Mouse (Mus musculus) limb, embryonic 14.5 days (tissue): ENCODE measurements at regions not wholly inside any gene's neighbourhood (a gene's known extent, or its start where the extent isn't known, plus 50 kb on each side); places are given as distances from the start of the nearest gene placed in this dataset.

Experiments
- ATAC-seq: fragments of 200-750 bp; cut with Nextera tagmentation; 2 replicates; pipeline ENCODE4 v1.8.0; 2017; ENCODE audit warnings: low read depth, moderate number of reproducible peaks, moderate TSS enrichment; ENCODE audit not compliant: low FRiP score
- DNase-seq: peaks from one replicate; pipeline ENCODE4 v3.0.0-alpha.2; 2015; ENCODE audit warnings: low spot score
- H3K27ac ChIP-seq: fragments of 300-500 bp; sonication (generic); replicated peaks from 2 replicates; pipeline ENCODE4 v1.5.1; 2014; ENCODE audit warnings: low read depth, mild to moderate bottlenecking, low read length, moderate library complexity, mixed read lengths
- H3K27me3 ChIP-seq: fragments of 300-500 bp; sonication (generic); 2 replicates; pipeline ENCODE4 v1.6.1; 2014; ENCODE audit warnings: low read length, mixed read lengths; ENCODE audit not compliant: control insufficient read depth, insufficient read depth
- H3K36me3 ChIP-seq: fragments of 300-500 bp; sonication (generic); 2 replicates; pipeline ENCODE4 v1.6.1; 2014; ENCODE audit warnings: mild to moderate bottlenecking, low read length, moderate library complexity, mixed read lengths; ENCODE audit not compliant: control insufficient read depth, insufficient read depth
- H3K4me1 ChIP-seq: fragments of 300-500 bp; sonication (generic); 2 replicates; pipeline ENCODE4 v1.6.1; 2014; ENCODE audit warnings: antibody characterized with exemption, low read length, mixed read lengths; ENCODE audit not compliant: control insufficient read depth, insufficient read depth
- H3K4me2 ChIP-seq: fragments of 300-500 bp; sonication (generic); replicated peaks from 2 replicates; pipeline ENCODE4 v1.6.1; 2014; ENCODE audit warnings: low read depth, mild to moderate bottlenecking, low read length, moderate library complexity; ENCODE audit not compliant: severe bottlenecking
- H3K4me3 ChIP-seq: fragments of 300-500 bp; sonication (generic); replicated peaks from 2 replicates; pipeline ENCODE4 v1.5.1; 2014; ENCODE audit warnings: low read length
- H3K9ac ChIP-seq: fragments of 300-500 bp; sonication (generic); 2 replicates; pipeline ENCODE4 v1.6.1; 2014; ENCODE audit warnings: mild to moderate bottlenecking, low read depth, low read length, moderate library complexity; ENCODE audit not compliant: severe bottlenecking
- H3K9me3 ChIP-seq: fragments of 300-500 bp; sonication (generic); 2 replicates; pipeline ENCODE4 v1.6.1; 2016; ENCODE audit warnings: low read length; ENCODE audit not compliant: control insufficient read depth
- POLR2A ChIP-seq: fragments of 200-500 bp; IDR thresholded peaks from 2 replicates; pipeline ENCODE4 v1.8.0; 2012; ENCODE audit warnings: inconsistent platforms, mild to moderate bottlenecking, moderate library complexity, borderline replicate concordance; ENCODE audit not compliant: insufficient read depth, insufficient read length; ENCODE audit errors: extremely low read depth
- WGBS: fragments of 180-500 bp; shearing (Covaris S2); extraction: QIAGEN DNeasy Blood & Tissue Kit; methylation state at CpG from one replicate; pipeline ENCODE4 v1.1.7; 2014; 5-methylcytosine and 5-hydroxymethylcytosine counted together

DNA sequence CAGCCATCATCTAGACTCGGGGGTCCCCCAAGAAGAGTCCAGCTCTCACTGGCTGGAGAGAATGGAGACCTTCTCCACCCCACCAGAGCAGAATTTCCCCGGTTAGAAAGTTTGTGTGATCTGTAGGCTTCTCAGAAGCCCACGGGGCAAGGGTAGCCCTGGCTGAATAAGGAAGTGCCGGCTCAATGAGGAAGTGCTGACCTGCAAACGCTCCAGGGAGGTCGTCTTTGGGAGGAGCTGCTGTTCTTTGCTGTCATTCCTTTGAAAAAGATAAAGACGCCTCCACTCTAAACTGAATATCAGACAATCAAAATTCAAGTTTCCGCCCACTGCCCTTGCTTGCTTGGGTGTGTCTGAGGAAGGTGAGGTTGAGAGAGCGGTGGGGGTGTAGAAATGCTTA, 73.0 kb downstream of the Dlk1 start:
- 67% methylated on average over 9 of the region's 9 CpGs for WGBS
- no peak overlapping the region for H3K9ac ChIP-seq
- DNase-seq (no peak), ATAC-seq (no peak)
- H3K27ac ChIP-seq: no peak overlapping the region
- no peak for TF ChIP-seq POLR2A
- no peaks in the 10 kb centered on the region for H3K36me3 ChIP-seq
- no peak overlapping the region for H3K4me2 ChIP-seq
- no peaks in the 10 kb centered on the region for H3K27me3 ChIP-seq
- H3K4me1 ChIP-seq: peaks cover 16% of the 10 kb centered on the region
- peaks cover 35% of the 10 kb centered on the region for H3K9me3 ChIP-seq
- no peak overlapping the region for H3K4me3 ChIP-seq

GRCm38 (mm10) chr12:109521199-109521780, 68.7 kb downstream of the Dlk1 start:
- H3K4me2 ChIP-seq: no peak overlapping the region
- no peak for TF ChIP-seq POLR2A
- H3K4me1 ChIP-seq: peaks cover 50% of the 10 kb centered on the region
- peaks cover 5% of the 10 kb centered on the region; the same call in 1 of the 2 replicates for H3K9me3 ChIP-seq
- no peak overlapping the region for H3K9ac ChIP-seq
- no peaks in the 10 kb centered on the region for H3K27me3 ChIP-seq
- H3K4me3 ChIP-seq: no peak overlapping the region
- no peaks in the 10 kb centered on the region for H3K36me3 ChIP-seq
- no peak overlapping the region for H3K27ac ChIP-seq
- DNase-seq: no peak
- WGBS: 81% methylated on average over 5 of the region's 5 CpGs
- no peak for ATAC-seq

GRCm38 (mm10) chr12:109520414-109520813, 67.8 kb downstream of the Dlk1 start:
- TF ChIP-seq POLR2A: no peak
- Histone ChIP-seq H3K9me3 (no peaks in the 10 kb centered on the region), H3K4me3 (no peak overlapping the region), H3K27me3 (no peaks in the 10 kb centered on the region), H3K36me3 (no peaks in the 10 kb centered on the region), H3K4me2 (no peak overlapping the region), H3K9ac (no peak overlapping the region), H3K4me1 (peaks cover 50% of the 10 kb centered on the region), H3K27ac (no peak overlapping the region)
- ATAC-seq (no peak), DNase-seq (no peak)
- 44% methylated on average over 8 of the region's 8 CpGs for WGBS

GRCm38 (mm10) chr12:109519838-109520237, 67.2 kb downstream of the Dlk1 start:
- Histone ChIP-seq H3K9me3 (no peaks in the 10 kb centered on the region), H3K36me3 (no peaks in the 10 kb centered on the region), H3K4me3 (no peak overlapping the region), H3K9ac (no peak overlapping the region), H3K4me2 (no peak overlapping the region), H3K27ac (no peak overlapping the region), H3K4me1 (peaks cover 50% of the 10 kb centered on the region), H3K27me3 (no peaks in the 10 kb centered on the region)
- WGBS: 26% methylated on average over 5 of the region's 5 CpGs
- no peak for TF ChIP-seq POLR2A
- no peak for ATAC-seq
- DNase-seq: no peak

DNA sequence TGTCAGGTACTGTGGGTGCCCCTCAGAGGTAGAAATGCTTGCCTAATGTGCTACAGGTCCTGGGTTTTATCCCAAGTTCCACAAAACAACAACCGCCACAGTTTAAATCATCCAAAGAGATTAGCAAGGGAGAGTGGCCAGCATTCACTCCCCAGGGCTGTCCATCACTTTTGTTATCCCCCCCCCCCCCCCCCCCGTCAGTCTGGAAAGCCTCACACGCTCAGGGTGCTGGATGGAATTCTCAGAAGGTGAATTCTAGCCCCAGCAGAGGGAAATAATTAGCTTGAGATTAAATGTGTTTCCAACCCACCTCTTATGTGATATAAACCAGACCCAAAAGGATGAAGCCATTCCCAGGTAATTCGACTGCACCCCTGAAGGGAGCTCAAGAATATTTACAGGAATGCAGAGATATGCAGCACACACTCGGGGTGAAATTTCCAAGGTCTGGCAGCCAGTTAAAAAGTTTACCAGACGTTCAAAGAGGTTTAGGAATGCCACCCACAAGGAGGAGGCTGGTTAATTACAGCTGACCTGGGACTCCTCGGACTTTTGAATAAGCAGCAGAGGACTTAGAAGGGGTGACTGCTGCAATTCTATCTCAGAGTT, 65.9 kb downstream of the Dlk1 start:
- Histone ChIP-seq H3K9me3 (no peaks in the 10 kb centered on the region), H3K4me1 (peaks cover 45% of the 10 kb centered on the region), H3K27me3 (no peaks in the 10 kb centered on the region), H3K9ac (no peak overlapping the region), H3K36me3 (no peaks in the 10 kb centered on the region), H3K27ac (peak overlapping the region; percentile 68), H3K4me3 (no peak overlapping the region), H3K4me2 (no peak overlapping the region)
- no peak for TF ChIP-seq POLR2A
- ATAC-seq (no peak), DNase-seq (no peak)
- 8% methylated on average over 6 of the region's 7 CpGs for WGBS
